Mouse (Mus musculus): ENCODE data around the gene Adam1b. TPM values are rescaled to one million over a fixed set of nuclear protein-coding genes. Genes with fewer than 3 reads are reported as not detected.

Adam1b gene
- polyA plus RNA-seq, 1 experiment from 2014 or later = 0.10 TPM

DNA sequence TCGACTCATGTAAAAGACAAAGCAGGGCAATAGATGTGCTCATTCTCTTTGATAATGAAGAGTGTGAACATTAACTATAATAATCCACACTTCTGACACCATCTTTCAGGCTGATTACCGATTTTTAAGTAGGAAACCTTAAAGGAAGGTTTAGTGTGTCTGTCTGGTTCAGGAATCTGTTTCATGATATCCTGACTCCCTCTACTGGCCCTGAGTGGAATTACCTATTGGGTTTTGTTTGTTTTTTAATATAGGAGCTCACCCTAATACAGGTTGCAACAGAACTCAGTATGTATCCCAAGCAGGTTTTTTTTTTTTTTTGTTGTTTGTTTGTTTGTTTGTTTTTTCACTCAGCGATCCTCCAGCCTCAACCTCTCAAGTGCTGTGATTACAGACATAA lies 25.6 kb downstream of the Adam1b start:
- Histone ChIP-seq H3K9me3 (no peaks in the 10 kb centered on the region), H3K36me3 (replicated peaks) (no peaks in the 10 kb centered on the region), H3K4me2 (no peak overlapping the region), H3K4me3 (replicated peaks) (no peak overlapping the region), H3K27ac (no peak overlapping the region), H3K4me1 (no peaks in the 10 kb centered on the region; the same call in 1 of the 2 replicates), H3K9ac (no peak overlapping the region), H3K27me3 (no peaks in the 10 kb centered on the region)
- WGBS = 32% methylated on average over 3 of the region's 3 CpGs
- ATAC-seq (ENCODE audit: low FRiP score) = no peak

DNA sequence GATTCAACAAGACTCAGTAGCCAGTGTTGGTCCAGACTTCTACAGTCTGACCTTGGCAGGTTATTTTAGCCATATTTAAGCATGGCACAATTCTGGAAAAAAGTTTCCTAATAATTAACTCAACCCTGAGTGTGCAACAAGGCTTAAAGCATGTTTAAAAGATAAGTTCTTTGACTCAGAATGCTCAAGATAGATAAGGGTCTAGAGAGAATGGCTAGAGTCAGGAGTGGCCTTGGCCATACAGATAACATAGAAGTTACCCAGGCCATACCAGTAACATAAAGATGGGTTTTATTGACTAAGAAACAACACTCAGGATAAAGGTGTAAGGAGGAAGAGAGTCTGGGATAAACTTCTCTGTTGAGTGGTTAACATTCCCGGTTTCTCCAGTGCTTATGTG lies 27.2 kb downstream of the Adam1b start:
- no peak overlapping the region for H3K4me2 ChIP-seq
- H3K9me3 ChIP-seq = no peaks in the 10 kb centered on the region
- no peaks in the 10 kb centered on the region; the same call in 1 of the 2 replicates for H3K4me1 ChIP-seq
- no peak for ATAC-seq (ENCODE audit: low FRiP score)
- H3K4me3 ChIP-seq (replicated peaks) = no peak overlapping the region
- 88% methylated on average over 1 of the region's 1 CpGs for WGBS
- no peaks in the 10 kb centered on the region for H3K36me3 ChIP-seq (replicated peaks)
- H3K27ac ChIP-seq = no peak overlapping the region
- H3K27me3 ChIP-seq = no peaks in the 10 kb centered on the region
- H3K9ac ChIP-seq = no peak overlapping the region

DNA sequence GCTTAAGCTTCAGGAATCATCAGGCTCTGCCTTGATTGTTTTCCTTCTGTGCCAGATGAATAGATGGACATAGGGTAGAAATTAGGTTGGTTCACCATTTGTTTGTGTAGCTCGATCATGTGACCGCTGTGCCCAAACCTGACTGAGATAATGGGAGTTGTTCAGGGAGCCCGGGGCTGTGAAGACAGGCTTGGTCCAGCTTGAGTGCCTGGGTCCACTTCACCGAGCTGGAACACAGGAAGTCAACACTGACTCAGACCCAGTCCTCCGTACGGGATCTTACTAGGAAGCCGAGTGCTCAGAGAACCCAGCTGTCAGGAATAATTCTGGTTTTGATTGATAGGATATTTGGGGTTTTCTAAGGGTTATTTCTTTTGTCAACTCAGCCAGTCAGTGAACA lies 28.6 kb downstream of the Adam1b start:
- Histone ChIP-seq H3K36me3 (replicated peaks) (no peaks in the 10 kb centered on the region), H3K27ac (no peak overlapping the region), H3K27me3 (no peaks in the 10 kb centered on the region), H3K4me3 (replicated peaks) (no peak overlapping the region), H3K9ac (no peak overlapping the region), H3K9me3 (no peaks in the 10 kb centered on the region), H3K4me2 (no peak overlapping the region), H3K4me1 (no peaks in the 10 kb centered on the region; the same call in 1 of the 2 replicates)
- 74% methylated on average over 7 of the region's 7 CpGs for WGBS
- no peak for ATAC-seq (ENCODE audit: low FRiP score)

- H3K9me3 ChIP-seq = no peaks in the 10 kb centered on the region
- no peaks in the 10 kb centered on the region; the same call in 1 of the 2 replicates for H3K4me1 ChIP-seq
- no peak overlapping the region for H3K27ac ChIP-seq
- 85% methylated on average over 2 of the region's 2 CpGs for WGBS
- no peaks in the 10 kb centered on the region for H3K27me3 ChIP-seq
- no peaks in the 10 kb centered on the region for H3K36me3 ChIP-seq (replicated peaks)
- no peak overlapping the region for H3K4me3 ChIP-seq (replicated peaks)
- H3K9ac ChIP-seq = no peak overlapping the region
- H3K4me2 ChIP-seq = no peak overlapping the region
- no peak for ATAC-seq (ENCODE audit: low FRiP score)
Measured at GRCm38 (mm10) chr5:121472411-121472810, 30.8 kb downstream of the Adam1b start.

DNA sequence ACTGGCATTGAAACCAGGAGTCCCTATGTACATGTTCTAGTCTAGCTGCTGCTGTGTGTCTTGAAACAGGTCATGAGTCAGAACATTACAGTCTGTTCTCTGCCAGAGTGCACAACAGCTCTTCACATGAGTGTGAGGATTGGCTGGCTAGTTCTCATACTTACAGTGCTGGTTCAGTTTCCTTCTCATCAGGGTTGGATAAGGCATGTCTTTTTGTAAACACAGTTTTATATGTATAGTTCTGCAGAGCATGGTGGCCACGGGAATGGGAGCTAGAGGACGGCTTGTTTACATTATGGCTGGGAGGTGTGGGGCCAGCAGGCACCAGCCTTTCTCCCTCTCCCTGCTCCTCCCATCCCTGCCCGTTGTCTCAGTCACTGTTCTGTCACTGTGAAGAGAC lies 33.7 kb downstream of the Adam1b start:
- Histone ChIP-seq H3K36me3 (replicated peaks) (no peaks in the 10 kb centered on the region), H3K4me3 (replicated peaks) (no peak overlapping the region), H3K4me2 (no peak overlapping the region), H3K9me3 (no peaks in the 10 kb centered on the region), H3K4me1 (no peaks in the 10 kb centered on the region; the same call in 1 of the 2 replicates), H3K9ac (no peak overlapping the region), H3K27me3 (no peaks in the 10 kb centered on the region), H3K27ac (no peak overlapping the region)
- ATAC-seq (ENCODE audit: low FRiP score) = no peak
- 68% methylated on average over 3 of the region's 3 CpGs for WGBS

GRCm38 (mm10) chr5:121463601-121464250 lies 39.5 kb downstream of the Adam1b start:
- H3K27ac ChIP-seq = no peak overlapping the region
- H3K36me3 ChIP-seq (replicated peaks) = no peaks in the 10 kb centered on the region
- WGBS = 80% methylated on average over 5 of the region's 5 CpGs

DNA sequence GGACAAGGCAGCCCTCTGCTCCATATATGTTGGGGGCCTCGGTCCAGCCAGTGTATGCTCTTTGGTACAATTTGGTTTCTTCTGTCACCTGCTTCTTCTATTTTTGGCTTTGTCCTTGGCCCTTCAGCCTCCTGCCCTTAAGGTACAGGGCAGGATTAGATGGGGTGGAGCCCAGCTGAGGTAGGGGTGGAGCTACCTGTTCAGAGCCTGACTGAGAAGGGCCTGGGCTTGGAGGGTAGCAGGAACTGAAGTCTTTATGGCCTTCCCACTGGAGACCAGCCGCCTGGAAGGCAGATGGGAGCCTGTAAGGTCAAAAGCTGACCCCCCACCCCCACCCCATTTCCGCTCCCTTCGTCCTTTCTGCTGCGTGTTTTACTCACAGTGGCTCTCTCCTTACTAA lies 40.3 kb downstream of the Adam1b start:
- H3K9me3 ChIP-seq = no peaks in the 10 kb centered on the region
- no peak overlapping the region for H3K27ac ChIP-seq
- H3K4me2 ChIP-seq = no peak overlapping the region
- H3K4me3 ChIP-seq (replicated peaks) = no peak overlapping the region
- WGBS = 66% methylated on average over 5 of the region's 5 CpGs
- no peaks in the 10 kb centered on the region for H3K4me1 ChIP-seq
- H3K36me3 ChIP-seq (replicated peaks) = no peaks in the 10 kb centered on the region
- no peaks in the 10 kb centered on the region for H3K27me3 ChIP-seq
- no peak for ATAC-seq (ENCODE audit: low FRiP score)
- no peak overlapping the region for H3K9ac ChIP-seq

More at GRCm38 (mm10) chr5:121463601-121464250, 39.5 kb downstream of the Adam1b start:
- Histone ChIP-seq H3K4me2 (no peak overlapping the region), H3K9ac (no peak overlapping the region), H3K27me3 (no peaks in the 10 kb centered on the region), H3K9me3 (no peaks in the 10 kb centered on the region), H3K4me3 (replicated peaks) (no peak overlapping the region), H3K4me1 (no peaks in the 10 kb centered on the region)
- ATAC-seq (ENCODE audit: low FRiP score) = no peak

- no peaks in the 10 kb centered on the region for H3K4me1 ChIP-seq
- H3K9ac ChIP-seq = no peak overlapping the region
- H3K27ac ChIP-seq = no peak overlapping the region
- 29% methylated on average over 1 of the region's 1 CpGs for WGBS
- H3K4me2 ChIP-seq = no peak overlapping the region
- no peaks in the 10 kb centered on the region for H3K9me3 ChIP-seq
- no peak for ATAC-seq (ENCODE audit: low FRiP score)
- H3K36me3 ChIP-seq (replicated peaks) = no peaks in the 10 kb centered on the region
- H3K4me3 ChIP-seq (replicated peaks) = no peak overlapping the region
- H3K27me3 ChIP-seq = no peaks in the 10 kb centered on the region
Measured at GRCm38 (mm10) chr5:121462171-121462502, 41.1 kb downstream of the Adam1b start.

GRCm38 (mm10) chr5:121461339-121462170 lies 41.7 kb downstream of the Adam1b start:
- Histone ChIP-seq H3K4me3 (replicated peaks) (no peak overlapping the region), H3K9me3 (no peaks in the 10 kb centered on the region), H3K9ac (no peak overlapping the region), H3K4me1 (no peaks in the 10 kb centered on the region), H3K36me3 (replicated peaks) (no peaks in the 10 kb centered on the region), H3K4me2 (no peak overlapping the region), H3K27me3 (no peaks in the 10 kb centered on the region), H3K27ac (no peak overlapping the region)
- no peak for ATAC-seq (ENCODE audit: low FRiP score)
- WGBS = 75% methylated on average over 4 of the region's 4 CpGs

DNA sequence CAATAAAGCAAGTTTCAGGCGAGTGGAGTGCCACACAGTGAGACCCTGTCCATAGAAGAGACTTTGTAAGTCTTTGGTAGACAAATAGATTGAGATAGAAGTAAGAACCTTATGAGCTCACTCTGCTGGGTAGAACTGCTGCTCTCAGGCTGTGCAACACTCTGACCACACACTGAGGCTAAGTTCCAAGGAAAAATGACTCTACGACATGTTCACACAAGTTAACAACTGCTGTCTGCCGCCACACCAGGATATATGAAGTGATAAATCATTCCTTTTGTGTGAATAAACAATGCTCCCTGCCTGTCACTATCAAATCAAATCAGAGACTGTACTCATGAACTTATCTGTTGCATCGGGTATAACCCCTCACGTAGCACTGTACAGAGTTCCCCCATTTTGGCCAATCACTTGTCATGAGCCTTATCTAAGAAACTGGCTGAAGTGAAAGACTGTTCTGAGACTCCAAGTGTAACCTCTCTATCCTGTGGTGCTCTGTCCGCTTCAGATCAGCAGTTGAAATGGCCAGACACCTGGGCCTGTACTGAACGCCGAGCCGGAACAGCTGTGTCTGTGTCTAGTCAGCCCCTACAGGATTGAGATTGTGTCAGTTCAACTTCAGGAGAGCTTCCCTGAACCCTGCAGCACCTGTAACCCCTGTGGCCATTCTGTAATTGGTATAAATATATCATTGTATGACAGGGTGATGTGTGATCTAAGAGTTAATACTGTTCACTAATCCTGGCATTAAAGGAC lies 47.5 kb downstream of the Adam1b start:
- no peaks in the 10 kb centered on the region for H3K36me3 ChIP-seq (replicated peaks)
- H3K9ac ChIP-seq = no peak overlapping the region
- no peaks in the 10 kb centered on the region for H3K27me3 ChIP-seq
- peaks cover 22% of the 10 kb centered on the region for H3K4me1 ChIP-seq
- no peak overlapping the region for H3K27ac ChIP-seq
- H3K4me3 ChIP-seq (replicated peaks) = no peak overlapping the region
- 85% methylated on average over 9 of the region's 9 CpGs for WGBS
- H3K4me2 ChIP-seq = no peak overlapping the region
- ATAC-seq (ENCODE audit: low FRiP score) = no peak
- no peaks in the 10 kb centered on the region for H3K9me3 ChIP-seq

- Histone ChIP-seq H3K9ac (no peak overlapping the region), H3K4me2 (no peak overlapping the region), H3K27ac (no peak overlapping the region), H3K9me3 (no peaks in the 10 kb centered on the region), H3K4me3 (replicated peaks) (no peak overlapping the region), H3K4me1 (peaks cover 26% of the 10 kb centered on the region), H3K36me3 (replicated peaks) (peaks cover 5% of the 10 kb centered on the region), H3K27me3 (no peaks in the 10 kb centered on the region)
- WGBS = 91% methylated on average over 3 of the region's 3 CpGs
- ATAC-seq (ENCODE audit: low FRiP score) = no peak
Measured at GRCm38 (mm10) chr5:121454503-121454782, 48.8 kb downstream of the Adam1b start.

GRCm38 (mm10) chr5:121453743-121454502 lies 49.3 kb downstream of the Adam1b start:
- 95% methylated on average over 13 of the region's 13 CpGs for WGBS
- H3K9ac ChIP-seq = peak overlapping the region; percentile 12; the same call in 1 of the 2 replicates
- no peak overlapping the region for H3K4me3 ChIP-seq (replicated peaks)

More at GRCm38 (mm10) chr5:121453743-121454502, 49.3 kb downstream of the Adam1b start:
- no peak for ATAC-seq (ENCODE audit: low FRiP score)
- H3K4me2 ChIP-seq = no peak overlapping the region
- peaks cover 28% of the 10 kb centered on the region for H3K4me1 ChIP-seq
- no peak overlapping the region for H3K27ac ChIP-seq
- H3K27me3 ChIP-seq = no peaks in the 10 kb centered on the region
- no peaks in the 10 kb centered on the region for H3K9me3 ChIP-seq
- H3K36me3 ChIP-seq (replicated peaks) = peaks cover 10% of the 10 kb centered on the region

All from forebrain, embryonic 12.5 days (tissue).